Mouse (Mus musculus): ENCODE results near the gene Gins3. TPM values are rescaled to one million over a fixed set of nuclear protein-coding genes. Genes with fewer than 3 reads are reported as not detected.

Gins3 gene
- total RNA-seq, 1 experiment = 13.9 TPM

GRCm38 (mm10) chr8:95668163-95668958 lies 35.1 kb downstream of the Gins3 start:
- Histone ChIP-seq H3K27ac (ENCODE audit: insufficient read depth, low read depth, low read length, poor library complexity, severe bottlenecking) (no peak overlapping the region), H3K9ac (ENCODE audit: insufficient read depth, low read depth, low read length, poor library complexity, severe bottlenecking) (no peak overlapping the region), H3K4me3 (ENCODE audit: insufficient read depth in 1 of 2, low read depth in 1 of 2, low read length in 2 of 2, poor library complexity in 1 of 2, severe bottlenecking in 1 of 2) (no peak overlapping the region), H3K36me3 (ENCODE audit: control insufficient read depth, insufficient read depth, low read length, poor library complexity, severe bottlenecking) (no peaks in the 10 kb centered on the region), H3K9me3 (ENCODE audit: control insufficient read depth, insufficient read depth, low read depth, low read length) (no peaks in the 10 kb centered on the region), H3K4me1 (ENCODE audit: control insufficient read depth in 2 of 2, insufficient read depth in 2 of 2, low read length in 2 of 2, poor library complexity in 1 of 2) (no peaks in the 10 kb centered on the region)
- in situ Hi-C loops (cut with MboI; ENCODE audit: low sequenced_read_pairs in 2 of 2, unreplicated experiment in 2 of 2) = no loop called here
- TF ChIP-seq MAFK (IDR thresholded peaks at IDR 0.05; ENCODE audit: insufficient read depth, low read depth, low read length) (no peak), ZNF384 (IDR thresholded peaks at IDR 0.05; ENCODE audit: low read depth, low read length) (no peak), HCFC1 (IDR thresholded peaks at IDR 0.05; ENCODE audit: borderline replicate concordance, insufficient read depth, low read length) (no peak), ZC3H11A (IDR thresholded peaks at IDR 0.05; ENCODE audit: borderline replicate concordance, low read depth, low read length) (no peak), CHD2 (IDR thresholded peaks at IDR 0.05; ENCODE audit: low read depth, low read length) (no peak)
- no peak for DNase-seq (ENCODE audit: low read depth, low spot score)

- Histone ChIP-seq H3K9me3 (ENCODE audit: control insufficient read depth, insufficient read depth, low read depth, low read length) (no peaks in the 10 kb centered on the region), H3K27ac (ENCODE audit: insufficient read depth, low read depth, low read length, poor library complexity, severe bottlenecking) (no peak overlapping the region), H3K36me3 (ENCODE audit: control insufficient read depth, insufficient read depth, low read length, poor library complexity, severe bottlenecking) (no peaks in the 10 kb centered on the region), H3K4me3 (ENCODE audit: insufficient read depth in 1 of 2, low read depth in 1 of 2, low read length in 2 of 2, poor library complexity in 1 of 2, severe bottlenecking in 1 of 2) (no peak overlapping the region), H3K9ac (ENCODE audit: insufficient read depth, low read depth, low read length, poor library complexity, severe bottlenecking) (no peak overlapping the region), H3K4me1 (ENCODE audit: control insufficient read depth in 2 of 2, insufficient read depth in 2 of 2, low read length in 2 of 2, poor library complexity in 1 of 2) (no peaks in the 10 kb centered on the region)
- in situ Hi-C loops (cut with MboI; ENCODE audit: low sequenced_read_pairs in 2 of 2, unreplicated experiment in 2 of 2) = no loop called here
- TF ChIP-seq HCFC1 (IDR thresholded peaks at IDR 0.05; ENCODE audit: borderline replicate concordance, insufficient read depth, low read length) (no peak), MAFK (IDR thresholded peaks at IDR 0.05; ENCODE audit: insufficient read depth, low read depth, low read length) (no peak), CHD2 (IDR thresholded peaks at IDR 0.05; ENCODE audit: low read depth, low read length) (no peak), ZNF384 (IDR thresholded peaks at IDR 0.05; ENCODE audit: low read depth, low read length) (no peak), ZC3H11A (IDR thresholded peaks at IDR 0.05; ENCODE audit: borderline replicate concordance, low read depth, low read length) (no peak)
- no peak for DNase-seq (ENCODE audit: low read depth, low spot score)
These were observed 36.7 kb downstream of the Gins3 start for GRCm38 (mm10) chr8:95669967-95670366.

GRCm38 (mm10) chr8:95671861-95672260 lies 38.6 kb downstream of the Gins3 start:
- Histone ChIP-seq H3K4me1 (ENCODE audit: control insufficient read depth in 2 of 2, insufficient read depth in 2 of 2, low read length in 2 of 2, poor library complexity in 1 of 2) (peaks cover 0 to 2% of the 10 kb centered on the region in 2 experiments; a peak in 1 of 4 replicates), H3K4me3 (ENCODE audit: insufficient read depth in 1 of 2, low read depth in 1 of 2, low read length in 2 of 2, poor library complexity in 1 of 2, severe bottlenecking in 1 of 2) (no peak overlapping the region), H3K9ac (ENCODE audit: insufficient read depth, low read depth, low read length, poor library complexity, severe bottlenecking) (no peak overlapping the region), H3K9me3 (ENCODE audit: control insufficient read depth, insufficient read depth, low read depth, low read length) (no peaks in the 10 kb centered on the region), H3K36me3 (ENCODE audit: control insufficient read depth, insufficient read depth, low read length, poor library complexity, severe bottlenecking) (no peaks in the 10 kb centered on the region), H3K27ac (ENCODE audit: insufficient read depth, low read depth, low read length, poor library complexity, severe bottlenecking) (no peak overlapping the region)
- no peak for DNase-seq (ENCODE audit: low read depth, low spot score)
- TF ChIP-seq HCFC1 (IDR thresholded peaks at IDR 0.05; ENCODE audit: borderline replicate concordance, insufficient read depth, low read length) = no peak
- no peak for TF ChIP-seq MAFK (IDR thresholded peaks at IDR 0.05; ENCODE audit: insufficient read depth, low read depth, low read length)
- no peak for TF ChIP-seq CHD2 (IDR thresholded peaks at IDR 0.05; ENCODE audit: low read depth, low read length)
- no peak for TF ChIP-seq ZNF384 (IDR thresholded peaks at IDR 0.05; ENCODE audit: low read depth, low read length)
- TF ChIP-seq ZC3H11A (IDR thresholded peaks at IDR 0.05; ENCODE audit: borderline replicate concordance, low read depth, low read length) = no peak
- in situ Hi-C loops (cut with MboI; ENCODE audit: low sequenced_read_pairs in 2 of 2, unreplicated experiment in 2 of 2) = no loop called here

GRCm38 (mm10) chr8:95672811-95673210 lies 39.6 kb downstream of the Gins3 start:
- H3K9ac ChIP-seq (ENCODE audit: insufficient read depth, low read depth, low read length, poor library complexity, severe bottlenecking) = no peak overlapping the region
- in situ Hi-C loops (cut with MboI; ENCODE audit: low sequenced_read_pairs in 2 of 2, unreplicated experiment in 2 of 2) = no loop called here

More at GRCm38 (mm10) chr8:95672811-95673210, 39.6 kb downstream of the Gins3 start:
- Histone ChIP-seq H3K4me3 (ENCODE audit: insufficient read depth in 1 of 2, low read depth in 1 of 2, low read length in 2 of 2, poor library complexity in 1 of 2, severe bottlenecking in 1 of 2) (no peak overlapping the region), H3K4me1 (ENCODE audit: control insufficient read depth in 2 of 2, insufficient read depth in 2 of 2, low read length in 2 of 2, poor library complexity in 1 of 2) (peaks cover 0 to 4% of the 10 kb centered on the region in 2 experiments; a peak in 1 of 4 replicates), H3K27ac (ENCODE audit: insufficient read depth, low read depth, low read length, poor library complexity, severe bottlenecking) (no peak overlapping the region), H3K36me3 (ENCODE audit: control insufficient read depth, insufficient read depth, low read length, poor library complexity, severe bottlenecking) (no peaks in the 10 kb centered on the region), H3K9me3 (ENCODE audit: control insufficient read depth, insufficient read depth, low read depth, low read length) (no peaks in the 10 kb centered on the region)
- TF ChIP-seq CHD2 (IDR thresholded peaks at IDR 0.05; ENCODE audit: low read depth, low read length) (no peak), ZNF384 (IDR thresholded peaks at IDR 0.05; ENCODE audit: low read depth, low read length) (no peak)
- no peak for DNase-seq (ENCODE audit: low read depth, low spot score)

Data from ES-E14 (cell line).